ENCODE assay signal across 20 mouse cellular contexts in genomic region chr3:90448626-90449025, GRCm38 (mm10). TPM values are rescaled to one million over a fixed set of nuclear protein-coding genes. Genes with fewer than 3 reads are reported as not detected.
DNase-seq lines count a peak whose midpoint lies in the region; ATAC-seq and TF ChIP-seq lines count a peak whose summit lies in the region.
"Had no signal": no experiment of that assay in that cellular context is flagged by ENCODE, and none has a peak within 500 bp of the region (broad histone marks: within the 10 kb centered on the region; RNA-seq: fewer than 3 reads in every experiment).

No protein-coding gene starts in this region.

- no peaks in the 10 kb centered on the region for H3K9me3 ChIP-seq in E14TG2a.4 (ENCODE audit: low read length)
- H3K9me3 ChIP-seq in kidney, postnatal 0 days (replicated peaks; ENCODE audit: low read length): no peaks in the 10 kb centered on the region
- H3K9me3 ChIP-seq: embryonic facial prominence, embryonic 10.5 days; hindbrain, embryonic 13.5 days; intestine, embryonic 15.5 days; midbrain, embryonic 15.5 days had no signal

- TF ChIP-seq CTCF in heart, adult 2 months (IDR thresholded peaks at IDR 0.05): no peak
- no peak for TF ChIP-seq CTCF in E14TG2a.4 (conservative IDR thresholded peaks at IDR 0.05; ENCODE audit: low read length)
- no peak for TF ChIP-seq CTCF in kidney, postnatal 0 days (IDR thresholded peaks at IDR 0.05; ENCODE audit: low read depth)

- peaks cover 15% of the 10 kb centered on the region for H3K4me1 ChIP-seq in heart, adult 2 months (ENCODE audit: control insufficient read depth, insufficient read depth, low read length)
- peaks cover 92% of the 10 kb centered on the region for H3K4me1 ChIP-seq in E14TG2a.4 (replicated peaks; ENCODE audit: low read depth, low read length)
- no peaks in the 10 kb centered on the region for H3K4me1 ChIP-seq in kidney, postnatal 0 days (replicated peaks; ENCODE audit: insufficient read depth, low read length)

- H3K27ac ChIP-seq in heart, adult 2 months: peak overlapping the region; percentile 59
- H3K27ac ChIP-seq in kidney, postnatal 0 days: peak overlapping the region; percentile 92
- H3K27ac ChIP-seq: embryonic facial prominence, embryonic 10.5 days; hindbrain, embryonic 13.5 days; intestine, embryonic 15.5 days; midbrain, embryonic 15.5 days had no signal

- TF ChIP-seq POLR2A in heart, adult 2 months (IDR thresholded peaks at IDR 0.05; ENCODE audit: insufficient read depth, low read depth, low read length): no peak

- no peak for TF ChIP-seq EP300 in heart, adult 2 months (IDR thresholded peaks at IDR 0.05; ENCODE audit: insufficient read depth, low read depth, low read length)

- ATAC-seq in kidney, postnatal 0 days (replicated peaks; ENCODE audit: low FRiP score, low read depth): no peak
- ATAC-seq: forebrain, postnatal 0 days; intestine, embryonic 15.5 days; midbrain, embryonic 15.5 days had no signal

- no peak overlapping the region for H3K4me2 ChIP-seq in kidney, postnatal 0 days (ENCODE audit: low read length)
- H3K4me2 ChIP-seq: hindbrain, embryonic 13.5 days; intestine, embryonic 15.5 days; midbrain, embryonic 15.5 days had no signal

- intact Hi-C loops in heart, adult 2 months (cut with DNase I): no loop called here
- intact Hi-C loops in heart, postnatal 36 days (cut with DNase I): loop anchor here (10.0 kb wide), 1 partner anchor 584 kb away; no protein-coding TSS in a partner anchor

- no peaks in the 10 kb centered on the region for H3K27me3 ChIP-seq in heart, adult 2 months (ENCODE audit: control insufficient read depth, insufficient read depth, low read length)
- H3K27me3 ChIP-seq in E14TG2a.4 (ENCODE audit: insufficient read depth, low read length): no peaks in the 10 kb centered on the region
- no peaks in the 10 kb centered on the region for H3K27me3 ChIP-seq in kidney, postnatal 0 days (ENCODE audit: insufficient read depth, low read length)
- H3K27me3 ChIP-seq: hindbrain, embryonic 13.5 days; intestine, embryonic 15.5 days; midbrain, embryonic 15.5 days had no signal

- DNase-seq in heart, adult 2 months: no peak
- no peak for DNase-seq in heart, postnatal 36 days
- DNase-seq in kidney, adult 18-20 months: peak; percentile 14
- DNase-seq in kidney, adult 11 months: no peak
- DNase-seq in kidney, postnatal 0 days (ENCODE audit: low spot score): no peak
- DNase-seq in right cerebral cortex, postnatal 36 days (ENCODE audit: low spot score in 2 of 2): no peak
- no peak for DNase-seq in gastrocnemius, postnatal 4 days (ENCODE audit: low spot score in 2 of 2)
- DNase-seq: cerebellum, adult 11 months; cerebellum, postnatal 36 days; forebrain, postnatal 0 days; layer of hippocampus, adult 9-11 months; liver; thymus, postnatal 4 days had no signal

- H3K4me3 ChIP-seq in heart, adult 2 months: no peak overlapping the region
- H3K4me3 ChIP-seq in E14TG2a.4 (replicated peaks; ENCODE audit: low read length): peak overlapping the region; percentile 47
- no peak overlapping the region for H3K4me3 ChIP-seq in kidney, postnatal 0 days (replicated peaks; ENCODE audit: low read depth, low read length)
- H3K4me3 ChIP-seq: embryonic facial prominence, embryonic 10.5 days; erythroblast, embryonic 14.5 days; hindbrain, embryonic 13.5 days; intestine, embryonic 15.5 days; midbrain, embryonic 15.5 days had no signal

- 60% methylated on average over 6 of the region's 6 CpGs for WGBS in heart, adult 2 months
- WGBS in kidney, postnatal 0 days: 64% methylated on average over 6 of the region's 6 CpGs

- no peak overlapping the region for H3K9ac ChIP-seq in heart, adult 2 months (ENCODE audit: low read depth, low read length)
- H3K9ac ChIP-seq in kidney, postnatal 0 days (ENCODE audit: low read depth, low read length): no peak overlapping the region
- H3K9ac ChIP-seq: forebrain, postnatal 0 days; hindbrain, embryonic 13.5 days; intestine, embryonic 15.5 days; midbrain, embryonic 15.5 days had no signal

- H3K36me3 ChIP-seq in heart, adult 2 months (ENCODE audit: control insufficient read depth, insufficient read depth, low read length): peaks cover 3% of the 10 kb centered on the region; the same call in 1 of the 2 replicates
- peaks cover 19% of the 10 kb centered on the region for H3K36me3 ChIP-seq in E14TG2a.4 (ENCODE audit: insufficient read depth, low read length)
- no peaks in the 10 kb centered on the region for H3K36me3 ChIP-seq in kidney, postnatal 0 days (ENCODE audit: insufficient read depth, low read length)
- H3K36me3 ChIP-seq: embryonic facial prominence, embryonic 10.5 days; hindbrain, embryonic 13.5 days; intestine, embryonic 15.5 days; midbrain, embryonic 15.5 days had no signal

- H3K79me2 ChIP-seq in heart, adult 2 months (replicated peaks; ENCODE audit: control insufficient read depth, insufficient read depth, low read length): no peaks in the 10 kb centered on the region

RNA-seq across cellular contexts. Expression of gene Ints3, which starts 15.2 kb away (rescaled TPM):
- 10 to 100 TPM; 22.9 to 26.3 TPM for total RNA-seq in heart, adult 2 months (2021)
- 15.2 and 21.8 TPM in 2 replicates for polyA plus RNA-seq in heart, adult 2 months (2012; rRNA removed)
- total RNA-seq in heart, postnatal 36 days (2021): 10 to 100 TPM; 23.7 to 27.9 TPM
- polyA plus RNA-seq in kidney, postnatal 0 days (2015; fragmentation: Nextera tagmentation; extraction: Ambion mirVana): 17.0 and 17.9 TPM in 2 replicates
- total RNA-seq in gastrocnemius, postnatal 4 days (2021): 10 to 100 TPM; 31.8 to 32.0 TPM

RNA-seq across cellular contexts. Expression of gene Npr1, which starts 17.0 kb away (rescaled TPM):
- total RNA-seq in heart, adult 2 months (2021): 10 to 100 TPM; 16.1 to 16.3 TPM
- 35.0 and 47.5 TPM in 2 replicates for polyA plus RNA-seq in heart, adult 2 months (2012; rRNA removed)
- total RNA-seq in heart, postnatal 36 days (2021): 10 to 100 TPM; 19.9 to 21.3 TPM
- 16.7 and 17.1 TPM in 2 replicates for polyA plus RNA-seq in kidney, postnatal 0 days (2015; fragmentation: Nextera tagmentation; extraction: Ambion mirVana)
- 10 to 100 TPM; 25.9 to 26.4 TPM for total RNA-seq in gastrocnemius, postnatal 4 days (2021)
- total RNA-seq: megakaryocyte progenitor cell, adult 5-6 weeks had no signal

RNA-seq across cellular contexts. Expression of gene Ilf2, which starts 27.3 kb away (rescaled TPM):
- total RNA-seq in heart, adult 2 months (2021): 10 to 100 TPM; 30.6 to 32.2 TPM
- 13.9 and 24.9 TPM in 2 replicates for polyA plus RNA-seq in heart, adult 2 months (2012; rRNA removed)
- total RNA-seq in heart, postnatal 36 days (2021): 10 to 100 TPM; 29.6 to 32.2 TPM
- 118 and 134 TPM in 2 replicates for polyA plus RNA-seq in kidney, postnatal 0 days (2015; fragmentation: Nextera tagmentation; extraction: Ambion mirVana)
- total RNA-seq in gastrocnemius, postnatal 4 days (2021): 10 to 100 TPM; 72.3 to 75.4 TPM

RNA-seq across cellular contexts. Expression of gene Snapin, which starts 42.2 kb away (rescaled TPM):
- 10 to 100 TPM; 60.0 to 71.3 TPM for total RNA-seq in heart, adult 2 months (2021)
- polyA plus RNA-seq in heart, adult 2 months (2012; rRNA removed): 50.7 and 89.1 TPM in 2 replicates
- 10 to 100 TPM; 61.0 to 71.3 TPM for total RNA-seq in heart, postnatal 36 days (2021)
- polyA plus RNA-seq in kidney, postnatal 0 days (2015; fragmentation: Nextera tagmentation; extraction: Ambion mirVana): 76.1 and 79.6 TPM in 2 replicates
- total RNA-seq in gastrocnemius, postnatal 4 days (2021): 10 to 100 TPM; 71.3 to 74.7 TPM

RNA-seq across cellular contexts. Expression of gene Slc27a3, which starts 58.9 kb away (rescaled TPM):
- total RNA-seq in heart, adult 2 months (2021): 1 to 10 TPM in 1 of 2 experiments, under 1 TPM in 1; 0.76 to 1.1 TPM
- polyA plus RNA-seq in heart, adult 2 months (2012; rRNA removed): 2.2 and 3.7 TPM in 2 replicates
- under 1 TPM; 0.54 to 1.00 TPM for total RNA-seq in heart, postnatal 36 days (2021)
- 15.1 and 16.1 TPM in 2 replicates for polyA plus RNA-seq in kidney, postnatal 0 days (2015; fragmentation: Nextera tagmentation; extraction: Ambion mirVana)
- 1 to 10 TPM; 7.2 to 7.4 TPM for total RNA-seq in gastrocnemius, postnatal 4 days (2021)
